Mouse (Mus musculus): ENCODE results near the gene Ncaph2. TPM values are rescaled to one million over a fixed set of nuclear protein-coding genes. Genes with fewer than 3 reads are reported as not detected.

Gene Ncaph2
- polyA plus RNA-seq, 1 experiment from 2014 or later, result 177 TPM

- peak within 1 kb of the TSS; percentile 57 for H3K4me3 ChIP-seq
- H3K9me3 ChIP-seq, result no peaks in the 10 kb centered on the region
- H3K9ac ChIP-seq, result peak within 1 kb of the TSS; percentile 65
- ATAC-seq (ENCODE audit: insufficient number of reproducible peaks, insufficient read depth, low FRiP score, low TSS enrichment), result peak; percentile 69
- H3K4me2 ChIP-seq (replicated peaks), result peak within 1 kb of the TSS; percentile 69
- under 1% methylated on average over 42 of the region's 42 CpGs for WGBS
- H3K36me3 ChIP-seq, result peaks cover 39% of the 10 kb centered on the region
- H3K27me3 ChIP-seq, result peaks cover 30% of the 10 kb centered on the region
- H3K4me1 ChIP-seq, result peaks cover 20% of the 10 kb centered on the region
- peak within 1 kb of the TSS; percentile 81 for H3K27ac ChIP-seq
Measured at GRCm38 (mm10) chr15:89373762-89374248, 18.3 kb downstream of the Ncaph2 start, which contains the start of gene Sco2. TSS of gene Sco2 (minus strand) at chr15:89373846.

GRCm38 (mm10) chr15:89374340-89374739 lies 18.8 kb downstream of the Ncaph2 start:
- Histone ChIP-seq H3K36me3 (peaks cover 34% of the 10 kb centered on the region), H3K9me3 (no peaks in the 10 kb centered on the region), H3K27ac (0 out of 2 replicates have a peak overlapping the region, but pooled peaks have one; percentile 81), H3K4me2 (replicated peaks) (peak overlapping the region; percentile 69), H3K4me3 (peak overlapping the region; percentile 57), H3K9ac (peak overlapping the region; percentile 65), H3K27me3 (peaks cover 36% of the 10 kb centered on the region), H3K4me1 (peaks cover 26% of the 10 kb centered on the region)
- 47% methylated on average over 9 of the region's 9 CpGs for WGBS
- no peak for ATAC-seq (ENCODE audit: insufficient number of reproducible peaks, insufficient read depth, low FRiP score, low TSS enrichment)

- Histone ChIP-seq H3K9me3 (no peaks in the 10 kb centered on the region), H3K4me3 (no peak overlapping the region), H3K4me2 (replicated peaks) (no peak overlapping the region), H3K9ac (no peak overlapping the region), H3K36me3 (peaks cover 28% of the 10 kb centered on the region), H3K4me1 (peaks cover 26% of the 10 kb centered on the region), H3K27ac (no peak overlapping the region), H3K27me3 (peaks cover 40% of the 10 kb centered on the region)
- ATAC-seq (ENCODE audit: insufficient number of reproducible peaks, insufficient read depth, low FRiP score, low TSS enrichment), result no peak
- 88% methylated on average over 17 of the region's 17 CpGs for WGBS
Measured at GRCm38 (mm10) chr15:89374801-89375534, 19.4 kb downstream of the Ncaph2 start.

GRCm38 (mm10) chr15:89376040-89376439 lies 20.5 kb downstream of the Ncaph2 start:
- peaks cover 26% of the 10 kb centered on the region for H3K4me1 ChIP-seq
- H3K27ac ChIP-seq, result no peak overlapping the region
- H3K27me3 ChIP-seq, result peaks cover 44% of the 10 kb centered on the region
- no peaks in the 10 kb centered on the region for H3K9me3 ChIP-seq
- 82% methylated on average over 7 of the region's 7 CpGs for WGBS
- no peak overlapping the region for H3K9ac ChIP-seq
- H3K4me3 ChIP-seq, result no peak overlapping the region
- no peak overlapping the region for H3K4me2 ChIP-seq (replicated peaks)
- H3K36me3 ChIP-seq, result peaks cover 17% of the 10 kb centered on the region
- ATAC-seq (ENCODE audit: insufficient number of reproducible peaks, insufficient read depth, low FRiP score, low TSS enrichment), result no peak

- Histone ChIP-seq H3K27me3 (peaks cover 45% of the 10 kb centered on the region), H3K4me2 (replicated peaks) (peak within 1 kb of the TSS; percentile 0), H3K9me3 (no peaks in the 10 kb centered on the region), H3K27ac (no peak within 1 kb of the TSS), H3K4me3 (no peak within 1 kb of the TSS), H3K9ac (no peak within 1 kb of the TSS), H3K36me3 (peaks cover 8% of the 10 kb centered on the region; the same call in 1 of the 2 replicates), H3K4me1 (peaks cover 26% of the 10 kb centered on the region)
- 13% methylated on average over 16 of the region's 16 CpGs for WGBS
- ATAC-seq (ENCODE audit: insufficient number of reproducible peaks, insufficient read depth, low FRiP score, low TSS enrichment), result no peak
Measured at GRCm38 (mm10) chr15:89376957-89377356, 21.4 kb downstream of the Ncaph2 start, which contains the start of gene Tymp. TSS of gene Tymp (minus strand) at chr15:89377039.

GRCm38 (mm10) chr15:89377362-89377761 lies 21.8 kb downstream of the Ncaph2 start:
- H3K4me3 ChIP-seq, result no peak overlapping the region
- peak overlapping the region; percentile 0; the same call in 1 of the 2 replicates for H3K4me2 ChIP-seq (replicated peaks)
- H3K9ac ChIP-seq, result no peak overlapping the region
- H3K36me3 ChIP-seq, result 0 out of 2 replicates have a peak, but pooled peaks cover 4% of the 10 kb centered on the region
- no peaks in the 10 kb centered on the region for H3K9me3 ChIP-seq
- no peak overlapping the region for H3K27ac ChIP-seq
- WGBS, result 5% methylated on average over 18 of the region's 18 CpGs
- no peak for ATAC-seq (ENCODE audit: insufficient number of reproducible peaks, insufficient read depth, low FRiP score, low TSS enrichment)
- H3K27me3 ChIP-seq, result peaks cover 47% of the 10 kb centered on the region
- peaks cover 23% of the 10 kb centered on the region for H3K4me1 ChIP-seq

GRCm38 (mm10) chr15:89377938-89378828 lies 22.7 kb downstream of the Ncaph2 start:
- Histone ChIP-seq H3K4me1 (peaks cover 16% of the 10 kb centered on the region), H3K9ac (0 out of 2 replicates have a peak overlapping the region, but pooled peaks have one; percentile 16), H3K36me3 (no peaks in the 10 kb centered on the region), H3K4me3 (peak overlapping the region; percentile 30), H3K9me3 (no peaks in the 10 kb centered on the region), H3K4me2 (replicated peaks) (peak overlapping the region; percentile 64), H3K27ac (no peak overlapping the region), H3K27me3 (peaks cover 52% of the 10 kb centered on the region)
- WGBS, result 10% methylated on average over 46 of the region's 46 CpGs
- ATAC-seq (ENCODE audit: insufficient number of reproducible peaks, insufficient read depth, low FRiP score, low TSS enrichment), result no peak

- Histone ChIP-seq H3K9ac (peak within 1 kb of the TSS; percentile 16; the same call in 1 of the 2 replicates), H3K4me2 (replicated peaks) (peak within 1 kb of the TSS; percentile 64), H3K4me1 (peaks cover 16% of the 10 kb centered on the region), H3K27ac (no peak within 1 kb of the TSS), H3K4me3 (peak within 1 kb of the TSS; percentile 30), H3K27me3 (peaks cover 52% of the 10 kb centered on the region), H3K9me3 (no peaks in the 10 kb centered on the region), H3K36me3 (no peaks in the 10 kb centered on the region)
- ATAC-seq (ENCODE audit: insufficient number of reproducible peaks, insufficient read depth, low FRiP score, low TSS enrichment), result no peak
- under 1% methylated on average over 33 of the region's 33 CpGs for WGBS
Measured at GRCm38 (mm10) chr15:89378831-89379401, 23.4 kb downstream of the Ncaph2 start, which contains the start of gene Odf3b. TSS of gene Odf3b (minus strand) at chr15:89379282.

- ATAC-seq (ENCODE audit: insufficient number of reproducible peaks, insufficient read depth, low FRiP score, low TSS enrichment), result no peak
- 10% methylated on average over 10 of the region's 10 CpGs for WGBS
- peaks cover 16% of the 10 kb centered on the region for H3K4me1 ChIP-seq
- H3K4me2 ChIP-seq (replicated peaks), result peak overlapping the region; percentile 64
- H3K9ac ChIP-seq, result no peak overlapping the region
- peaks cover 52% of the 10 kb centered on the region for H3K27me3 ChIP-seq
- H3K27ac ChIP-seq, result no peak overlapping the region
- no peaks in the 10 kb centered on the region for H3K36me3 ChIP-seq
- H3K9me3 ChIP-seq, result no peaks in the 10 kb centered on the region
- H3K4me3 ChIP-seq, result peak overlapping the region; percentile 30
Measured at GRCm38 (mm10) chr15:89379429-89379828, 23.9 kb downstream of the Ncaph2 start.

- Histone ChIP-seq H3K9ac (no peak within 1 kb of the TSS), H3K4me1 (no peaks in the 10 kb centered on the region), H3K4me3 (no peak within 1 kb of the TSS), H3K4me2 (replicated peaks) (no peak within 1 kb of the TSS), H3K27ac (no peak within 1 kb of the TSS), H3K27me3 (peaks cover 14% of the 10 kb centered on the region), H3K9me3 (no peaks in the 10 kb centered on the region), H3K36me3 (no peaks in the 10 kb centered on the region)
- WGBS, result 78% methylated on average over 7 of the region's 7 CpGs
- peak; percentile 55; the same call in 1 of the 2 replicates for ATAC-seq (ENCODE audit: insufficient number of reproducible peaks, insufficient read depth, low FRiP score, low TSS enrichment)
Measured at GRCm38 (mm10) chr15:89384617-89385016, 29.1 kb downstream of the Ncaph2 start, which contains the start of gene Klhdc7b. TSS of gene Klhdc7b (plus strand) at chr15:89384917.

- WGBS, result 45% methylated on average over 12 of the region's 12 CpGs
- ATAC-seq (ENCODE audit: insufficient number of reproducible peaks, insufficient read depth, low FRiP score, low TSS enrichment), result no peak
- Histone ChIP-seq H3K9ac (no peak overlapping the region), H3K4me3 (no peak overlapping the region), H3K9me3 (no peaks in the 10 kb centered on the region), H3K4me2 (replicated peaks) (no peak overlapping the region), H3K4me1 (no peaks in the 10 kb centered on the region), H3K36me3 (no peaks in the 10 kb centered on the region), H3K27ac (no peak overlapping the region), H3K27me3 (peaks cover 5% of the 10 kb centered on the region)
Measured at GRCm38 (mm10) chr15:89387127-89387526, 31.6 kb downstream of the Ncaph2 start.

Data from embryonic facial prominence, embryonic 12.5 days (tissue).